26 mouse cellular contexts compared by ENCODE assay signal in genomic region chr3:147019506-147019905, GRCm38 (mm10).
"Had no signal": no experiment of that assay in that cellular context is flagged by ENCODE, and none has a peak within 500 bp of the region (broad histone marks: within the 10 kb centered on the region; RNA-seq: fewer than 3 reads in every experiment).

No protein-coding gene starts in this region.

- ATAC-seq: hindbrain, postnatal 0 days; intestine, embryonic 16.5 days; liver, embryonic 12.5 days had no signal

- H3K27ac ChIP-seq: heart, adult 2 months; heart, embryonic 13.5 days; heart, embryonic 15.5 days; hindbrain, embryonic 13.5 days; hindbrain, embryonic 15.5 days; hindbrain, postnatal 0 days; kidney, embryonic 15.5 days; kidney, postnatal 0 days; limb, embryonic 13.5 days; limb, embryonic 15.5 days; liver, embryonic 12.5 days; liver, embryonic 14.5 days had no signal

- H3K36me3 ChIP-seq: heart, embryonic 13.5 days; heart, embryonic 15.5 days; hindbrain, embryonic 13.5 days; hindbrain, embryonic 15.5 days; kidney, embryonic 15.5 days; limb, embryonic 13.5 days; limb, embryonic 15.5 days; liver, embryonic 12.5 days had no signal

- DNase-seq: gastrocnemius, postnatal 14 days; gastrocnemius, postnatal 36 days; heart, adult 2 months; heart, postnatal 14 days; heart, postnatal 36 days; kidney, adult 11 months; kidney, adult 2 months; kidney, adult 9 months; kidney, postnatal 14 days; kidney, postnatal 36 days; layer of hippocampus, adult 9-11 months; layer of hippocampus, postnatal 36 days; left cerebral cortex, postnatal 4 days had no signal

- H3K9me3 ChIP-seq: heart, embryonic 13.5 days; heart, embryonic 15.5 days; hindbrain, embryonic 13.5 days; hindbrain, embryonic 15.5 days; kidney, embryonic 15.5 days; limb, embryonic 13.5 days; limb, embryonic 15.5 days; liver, embryonic 12.5 days had no signal

- H3K4me2 ChIP-seq: heart, embryonic 11.5 days; heart, embryonic 13.5 days; heart, embryonic 15.5 days; hindbrain, embryonic 13.5 days; hindbrain, embryonic 15.5 days; kidney, embryonic 15.5 days; limb, embryonic 13.5 days; limb, embryonic 15.5 days; liver, embryonic 12.5 days had no signal

- H3K27me3 ChIP-seq: heart, embryonic 13.5 days; heart, embryonic 15.5 days; hindbrain, embryonic 13.5 days; hindbrain, embryonic 15.5 days; kidney, embryonic 15.5 days; limb, embryonic 13.5 days; limb, embryonic 15.5 days; liver, embryonic 12.5 days had no signal

- H3K9ac ChIP-seq: heart, embryonic 13.5 days; heart, embryonic 15.5 days; hindbrain, embryonic 13.5 days; hindbrain, embryonic 15.5 days; kidney, embryonic 15.5 days; limb, embryonic 13.5 days; limb, embryonic 15.5 days; liver, embryonic 12.5 days; liver, embryonic 14.5 days had no signal

- H3K4me3 ChIP-seq: heart, adult 2 months; heart, embryonic 13.5 days; heart, embryonic 15.5 days; hindbrain, embryonic 13.5 days; hindbrain, embryonic 15.5 days; kidney, embryonic 15.5 days; limb, embryonic 13.5 days; limb, embryonic 15.5 days; liver, embryonic 12.5 days had no signal

- H3K4me1 ChIP-seq: heart, embryonic 13.5 days; heart, embryonic 15.5 days; hindbrain, embryonic 13.5 days; hindbrain, embryonic 15.5 days; kidney, embryonic 15.5 days; limb, embryonic 15.5 days; liver, embryonic 12.5 days had no signal
